Mouse (Mus musculus) left cerebral cortex, adult 8-10 months (tissue): Measurements from ENCODE around the gene Gm10778. TPM values are rescaled to one million over a fixed set of nuclear protein-coding genes. Genes with fewer than 3 reads are reported as not detected.

Experiments used
- total RNA-seq, 4 experiments: library from RNA; stranded (reverse); gene quantifications; 2 replicates each; pipeline ENCODE4 v1.2.4; 2022

Gm10778 gene
- total RNA-seq, 4 experiments from 2014 or later = 2.7 to 5.4 (median 3.3) TPM

Other genes with a start within 250 kb of the Gm10778 start
- gene Nfic, start 193.4 kb upstream of the Gm10778 start, total RNA-seq = 10 to 100 TPM; 83.3 to 98.1 (median 85.4) TPM
- gene Celf5, start 166.3 kb upstream of the Gm10778 start, total RNA-seq = 100 to 1,000 TPM; 229 to 265 (median 242) TPM
- gene Ncln, start 152.7 kb upstream of the Gm10778 start, total RNA-seq = 10 to 100 TPM; 70.9 to 91.6 (median 73.7) TPM
- 1 to 10 TPM in 2 of 4 experiments, under 1 TPM in 2; 0.41 to 1.2 (median 0.89) TPM for gene S1pr4, start 148.9 kb upstream of the Gm10778 start, total RNA-seq
- 1 to 10 TPM; 3.4 to 6.1 (median 5.3) TPM for gene Gna15, start 124.8 kb upstream of the Gm10778 start, total RNA-seq
- gene Gna11, start 103.9 kb upstream of the Gm10778 start, total RNA-seq = 100 to 1,000 TPM in 3 of 4 experiments, 10 to 100 TPM in 1; 99.3 to 110 (median 101) TPM
- 100 to 1,000 TPM; 719 to 760 (median 743) TPM for gene Aes, start 89.6 kb upstream of the Gm10778 start, total RNA-seq
- 10 to 100 TPM; 36.2 to 42.3 (median 39.2) TPM for gene Tle2, start 74.5 kb upstream of the Gm10778 start, total RNA-seq
- 10 to 100 TPM; 10.3 to 17.2 (median 14.0) TPM for gene Tle6, start 48.0 kb upstream of the Gm10778 start, total RNA-seq
- gene BC025920, start 42.8 kb upstream of the Gm10778 start, total RNA-seq = 1 to 10 TPM; 3.3 to 5.4 (median 3.9) TPM
- gene Sirt6, start 21.3 kb upstream of the Gm10778 start, total RNA-seq = 10 to 100 TPM; 21.8 to 27.9 (median 25.2) TPM
- gene Ankrd24, start 20.5 kb upstream of the Gm10778 start, total RNA-seq = 10 to 100 TPM; 39.7 to 47.9 (median 43.1) TPM
- 10 to 100 TPM in 3 of 4 experiments, 1 to 10 TPM in 1; 9.1 to 14.3 (median 11.6) TPM for gene Zfp433, start 55.8 kb downstream of the Gm10778 start, total RNA-seq
- 10 to 100 TPM in 2 of 4 experiments, 1 to 10 TPM in 2; 7.0 to 11.3 (median 9.8) TPM for gene Gm3055, start 122.1 kb downstream of the Gm10778 start, total RNA-seq
- gene Gm4767, start 163.1 kb downstream of the Gm10778 start, total RNA-seq = 1 to 10 TPM; 3.8 to 5.0 (median 4.4) TPM
- gene Gm32687, start 214.9 kb downstream of the Gm10778 start, total RNA-seq = 1 to 10 TPM; 2.8 to 3.3 (median 3.2) TPM